Mouse (Mus musculus) stomach, embryonic 14.5 days (tissue): Measurements from ENCODE around the gene Olfr802. TPM values are rescaled to one million over a fixed set of nuclear protein-coding genes. Genes with fewer than 3 reads are reported as not detected.

Experiments used
- ATAC-seq: fragments of 200-750 bp; cut with Nextera tagmentation; 2 replicates; pipeline ENCODE4 v1.8.0; 2017; ENCODE audit warnings: low read depth, moderate TSS enrichment; ENCODE audit not compliant: insufficient number of reproducible peaks, insufficient read depth, low FRiP score
- H3K27ac ChIP-seq: fragments of 300-500 bp; sonication (generic); 2 replicates; pipeline ENCODE4 v1.5.1; 2014; ENCODE audit warnings: mild to moderate bottlenecking, low read length, moderate library complexity, mixed read lengths
- H3K27me3 ChIP-seq: fragments of 300-500 bp; sonication (generic); 2 replicates; pipeline ENCODE4 v1.6.1; 2014; ENCODE audit warnings: low read length, control low read depth, mixed read lengths; ENCODE audit not compliant: control insufficient read depth, insufficient read depth
- H3K36me3 ChIP-seq: fragments of 300-500 bp; sonication (generic); 2 replicates; pipeline ENCODE4 v1.6.1; 2014; ENCODE audit warnings: mild to moderate bottlenecking, control low read depth, low read length, moderate library complexity, mixed read lengths; ENCODE audit not compliant: control insufficient read depth, insufficient read depth
- H3K4me1 ChIP-seq: fragments of 300-500 bp; sonication (generic); 2 replicates; pipeline ENCODE4 v1.6.1; 2014; ENCODE audit warnings: low read length, control low read depth, mixed read lengths; ENCODE audit not compliant: control insufficient read depth, insufficient read depth
- H3K4me2 ChIP-seq: fragments of 300-500 bp; sonication (generic); replicated peaks from 2 replicates; pipeline ENCODE4 v1.6.1; 2014; ENCODE audit warnings: low read depth, low read length, control low read depth
- H3K4me3 ChIP-seq: fragments of 300-500 bp; sonication (generic); 2 replicates; pipeline ENCODE4 v1.5.1; 2014; ENCODE audit warnings: low read depth, low read length, control low read depth
- H3K9ac ChIP-seq: fragments of 300-500 bp; sonication (generic); replicated peaks from 2 replicates; pipeline ENCODE4 v1.6.1; 2014; ENCODE audit warnings: low read depth, mild to moderate bottlenecking, control low read depth, low read length, moderate library complexity, mixed read lengths
- H3K9me3 ChIP-seq: fragments of 300-500 bp; sonication (generic); 2 replicates; pipeline ENCODE4 v1.6.1; 2016; ENCODE audit warnings: low read depth, low read length, control low read depth; ENCODE audit not compliant: control insufficient read depth
- WGBS: fragments of 180-500 bp; shearing (Covaris S2); extraction: QIAGEN DNeasy Blood & Tissue Kit; methylation state at CpG from one replicate; pipeline ENCODE4 v1.1.7; 2014; 5-methylcytosine and 5-hydroxymethylcytosine counted together
- polyA plus RNA-seq: library from polyadenylated mRNA; unstranded; fragments of >200 nt; fragmentation: Nextera tagmentation; extraction: Ambion mirVana; gene quantifications from 2 replicates; pipeline ENCODE4 v1.2.1, GENCODE M21; 2014

The Olfr802 gene
- 0.06 TPM in 1 of 2 replicates, not detected in the other for polyA plus RNA-seq

GRCm38 (mm10) chr10:129688069-129688468, at the start of gene Olfr802:
TSS of gene Olfr802 (minus strand) at chr10:129688169.
- no peak within 1 kb of the TSS for H3K27ac ChIP-seq
- no peak within 1 kb of the TSS for H3K4me3 ChIP-seq
- no peak within 1 kb of the TSS for H3K9ac ChIP-seq
- 39% methylated on average over 1 of the region's 1 CpGs for WGBS
- no peaks in the 10 kb centered on the region for H3K9me3 ChIP-seq
- no peak for ATAC-seq
- H3K4me2 ChIP-seq: no peak within 1 kb of the TSS
- H3K27me3 ChIP-seq: no peaks in the 10 kb centered on the region
- H3K36me3 ChIP-seq: no peaks in the 10 kb centered on the region
- H3K4me1 ChIP-seq: no peaks in the 10 kb centered on the region

GRCm38 (mm10) chr10:129729275-129729674, 41.3 kb upstream of the Olfr802 start, which contains the start of gene Olfr805:
TSS of gene Olfr805 (minus strand) at chr10:129729375.
- Histone ChIP-seq H3K27me3 (no peaks in the 10 kb centered on the region), H3K9me3 (no peaks in the 10 kb centered on the region), H3K27ac (no peak within 1 kb of the TSS), H3K9ac (no peak within 1 kb of the TSS), H3K4me3 (no peak within 1 kb of the TSS), H3K36me3 (no peaks in the 10 kb centered on the region), H3K4me1 (no peaks in the 10 kb centered on the region), H3K4me2 (no peak within 1 kb of the TSS)
- ATAC-seq: no peak
- WGBS: 90% methylated on average over 2 of the region's 2 CpGs

- Histone ChIP-seq H3K27ac (no peak within 1 kb of the TSS), H3K4me3 (no peak within 1 kb of the TSS), H3K4me1 (no peaks in the 10 kb centered on the region), H3K9me3 (no peaks in the 10 kb centered on the region), H3K4me2 (no peak within 1 kb of the TSS), H3K9ac (no peak within 1 kb of the TSS), H3K36me3 (no peaks in the 10 kb centered on the region), H3K27me3 (no peaks in the 10 kb centered on the region)
- ATAC-seq: no peak
Observed at GRCm38 (mm10) chr10:129702910-129703309, 14.9 kb upstream of the Olfr802 start, which contains the start of gene Olfr804. TSS of gene Olfr804 (plus strand) at chr10:129703210.

DNA sequence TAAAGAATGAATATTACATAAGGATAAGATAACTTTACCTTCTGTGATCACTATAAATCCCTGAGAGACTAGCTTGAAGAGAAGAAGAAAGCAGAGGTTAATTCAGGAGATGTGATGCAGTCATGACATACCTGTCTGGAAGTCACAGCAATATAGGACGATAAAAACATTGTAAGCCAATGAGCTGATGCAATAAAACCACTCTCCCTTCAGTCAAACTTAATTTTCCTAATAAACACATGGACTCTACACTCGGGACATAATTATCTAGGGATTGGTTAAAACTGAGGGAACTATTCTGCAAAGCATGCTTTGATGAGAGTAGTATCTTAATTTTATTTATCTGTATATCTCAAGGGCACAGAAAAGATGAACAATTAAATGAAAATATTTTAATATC, 6.2 kb upstream of the Olfr802 start, which contains the start of gene Olfr803:
Gene Olfr803, minus strand, starts transcription at position 101 of the 400 bp plus-strand sequence.
- ATAC-seq: no peak
- Histone ChIP-seq H3K36me3 (no peaks in the 10 kb centered on the region), H3K4me3 (no peak within 1 kb of the TSS), H3K27ac (no peak within 1 kb of the TSS), H3K4me1 (no peaks in the 10 kb centered on the region), H3K9me3 (no peaks in the 10 kb centered on the region), H3K27me3 (no peaks in the 10 kb centered on the region), H3K4me2 (no peak within 1 kb of the TSS), H3K9ac (no peak within 1 kb of the TSS)
- 81% methylated on average over 2 of the region's 2 CpGs for WGBS

DNA sequence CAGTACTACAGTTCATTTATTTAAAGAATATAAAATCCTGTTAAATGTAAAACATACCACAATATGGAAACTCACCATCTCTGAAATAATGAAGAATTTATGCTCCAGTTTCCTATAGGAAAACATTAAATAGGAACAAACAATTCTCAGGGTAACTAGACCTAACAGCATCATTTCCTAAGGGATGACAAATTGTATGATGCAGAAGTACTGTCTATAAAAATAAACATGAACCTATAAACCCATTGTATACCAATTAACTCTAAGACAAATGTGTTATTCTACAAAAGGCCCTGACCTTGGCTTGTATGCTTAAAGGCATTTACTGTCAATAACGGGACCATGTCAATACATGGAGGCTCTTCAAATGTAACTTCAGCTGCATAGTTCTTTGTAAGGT, 14.2 kb downstream of the Olfr802 start, which contains the start of gene Olfr801:
Gene Olfr801, minus strand, starts transcription at position 101 of the 400 bp plus-strand sequence.
- 56% methylated on average over 1 of the region's 1 CpGs for WGBS
- H3K9me3 ChIP-seq: no peaks in the 10 kb centered on the region

GRCm38 (mm10) chr10:129657394-129657793, 30.6 kb downstream of the Olfr802 start, which contains the start of gene Olfr800:
TSS of gene Olfr800 (plus strand) at chr10:129657694.
- Histone ChIP-seq H3K4me1 (no peaks in the 10 kb centered on the region), H3K27me3 (no peaks in the 10 kb centered on the region), H3K27ac (no peak within 1 kb of the TSS), H3K9ac (no peak within 1 kb of the TSS), H3K4me2 (no peak within 1 kb of the TSS), H3K4me3 (no peak within 1 kb of the TSS), H3K9me3 (no peaks in the 10 kb centered on the region), H3K36me3 (no peaks in the 10 kb centered on the region)
- no peak for ATAC-seq

More for the DNA sequence above, 14.2 kb downstream of the Olfr802 start, which contains the start of gene Olfr801:
- no peaks in the 10 kb centered on the region for H3K27me3 ChIP-seq
- no peaks in the 10 kb centered on the region for H3K4me1 ChIP-seq
- ATAC-seq: no peak
- no peaks in the 10 kb centered on the region for H3K36me3 ChIP-seq
- H3K9ac ChIP-seq: no peak within 1 kb of the TSS
- no peak within 1 kb of the TSS for H3K4me3 ChIP-seq
- no peak within 1 kb of the TSS for H3K4me2 ChIP-seq
- no peak within 1 kb of the TSS for H3K27ac ChIP-seq

GRCm38 (mm10) chr10:129651763-129652162, 36.2 kb downstream of the Olfr802 start:
- WGBS: 84% methylated on average over 1 of the region's 1 CpGs
- H3K27ac ChIP-seq: no peak overlapping the region
- H3K4me3 ChIP-seq: no peak overlapping the region
- no peaks in the 10 kb centered on the region for H3K4me1 ChIP-seq
- H3K27me3 ChIP-seq: no peaks in the 10 kb centered on the region
- no peaks in the 10 kb centered on the region for H3K9me3 ChIP-seq
- ATAC-seq: no peak
- no peaks in the 10 kb centered on the region for H3K36me3 ChIP-seq
- no peak overlapping the region for H3K4me2 ChIP-seq
- H3K9ac ChIP-seq: no peak overlapping the region

GRCm38 (mm10) chr10:129637184-129637583, 50.8 kb downstream of the Olfr802 start, which contains the start of gene Olfr799:
TSS of gene Olfr799 (plus strand) at chr10:129637484.
- WGBS: 26% methylated on average over 1 of the region's 1 CpGs
- Histone ChIP-seq H3K27me3 (no peaks in the 10 kb centered on the region), H3K4me2 (no peak within 1 kb of the TSS), H3K4me1 (no peaks in the 10 kb centered on the region), H3K9me3 (no peaks in the 10 kb centered on the region), H3K36me3 (no peaks in the 10 kb centered on the region), H3K4me3 (no peak within 1 kb of the TSS), H3K9ac (no peak within 1 kb of the TSS), H3K27ac (no peak within 1 kb of the TSS)
- no peak for ATAC-seq

DNA sequence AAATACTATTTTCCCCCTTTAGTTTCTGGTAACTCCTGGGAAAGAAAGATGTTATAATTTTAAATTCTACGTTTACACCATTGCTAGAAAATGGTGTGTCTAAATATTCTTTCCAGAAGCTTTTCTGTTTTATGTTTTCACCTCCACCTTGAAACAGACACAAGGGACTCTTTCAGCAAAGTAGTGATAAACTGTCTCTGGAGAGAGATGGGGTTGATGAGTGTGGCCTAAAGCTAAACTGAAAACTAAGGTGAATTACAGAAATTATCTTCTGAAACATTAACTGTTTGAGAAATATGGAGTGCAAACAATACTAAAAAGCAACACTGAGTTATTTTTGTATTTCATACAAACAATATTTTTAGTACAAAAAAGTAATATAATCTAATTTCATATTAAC, 60.1 kb downstream of the Olfr802 start, which contains the start of gene Olfr798:
Gene Olfr798, minus strand, starts transcription at position 101 of the 400 bp plus-strand sequence.
- H3K36me3 ChIP-seq: no peaks in the 10 kb centered on the region
- H3K27ac ChIP-seq: no peak within 1 kb of the TSS
- 90% methylated on average over 1 of the region's 1 CpGs for WGBS
- no peaks in the 10 kb centered on the region for H3K27me3 ChIP-seq
- no peak within 1 kb of the TSS for H3K4me3 ChIP-seq
- no peak within 1 kb of the TSS for H3K4me2 ChIP-seq
- no peaks in the 10 kb centered on the region for H3K9me3 ChIP-seq
- no peak within 1 kb of the TSS for H3K9ac ChIP-seq
- H3K4me1 ChIP-seq: no peaks in the 10 kb centered on the region
- ATAC-seq: no peak
